Mouse (Mus musculus) liver, postnatal 0 days (tissue): Measurements from ENCODE around the gene Mrgprf.

ENCODE experiments used
- CTCF ChIP-seq: sonication (generic); IDR thresholded peaks from 2 replicates; pipeline ENCODE4 v1.5.1; 2016; ENCODE audit warnings: antibody characterized with exemption, low read depth
- EP300 ChIP-seq: IDR thresholded peaks from 2 replicates; pipeline ENCODE4 v1.6.1; 2016; ENCODE audit warnings: antibody characterized with exemption, low read depth, mild to moderate bottlenecking

DNA sequence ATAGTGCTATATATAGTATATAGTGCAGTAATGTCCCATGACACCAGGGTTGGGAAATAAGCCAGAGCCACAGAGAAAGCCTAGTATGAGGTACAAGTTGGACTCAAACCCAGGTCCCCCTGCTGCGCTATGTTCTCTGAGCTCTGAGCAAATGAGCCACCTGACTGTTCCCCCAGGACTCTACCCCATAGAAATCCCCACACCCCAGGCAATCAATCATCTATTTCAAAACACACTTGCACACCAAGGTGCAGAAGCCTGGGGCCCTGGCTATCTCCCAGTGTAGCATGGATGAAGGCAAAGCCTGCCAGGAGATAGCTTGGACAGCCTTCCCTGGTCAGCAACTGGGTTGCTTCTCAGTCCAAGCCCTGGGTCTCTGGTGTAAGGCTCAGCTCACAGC is 44.5 kb upstream of the Mrgprf start:
- TF ChIP-seq CTCF: no peak
- no peak for TF ChIP-seq EP300
